Mouse (Mus musculus) kidney, adult 18-20 months (tissue): ENCODE measurements around the gene Ankrd31.

ENCODE experiments used
- DNase-seq: peaks from one replicate; pipeline ENCODE4 v3.0.0; 2021

Gene Ankrd31

DNA sequence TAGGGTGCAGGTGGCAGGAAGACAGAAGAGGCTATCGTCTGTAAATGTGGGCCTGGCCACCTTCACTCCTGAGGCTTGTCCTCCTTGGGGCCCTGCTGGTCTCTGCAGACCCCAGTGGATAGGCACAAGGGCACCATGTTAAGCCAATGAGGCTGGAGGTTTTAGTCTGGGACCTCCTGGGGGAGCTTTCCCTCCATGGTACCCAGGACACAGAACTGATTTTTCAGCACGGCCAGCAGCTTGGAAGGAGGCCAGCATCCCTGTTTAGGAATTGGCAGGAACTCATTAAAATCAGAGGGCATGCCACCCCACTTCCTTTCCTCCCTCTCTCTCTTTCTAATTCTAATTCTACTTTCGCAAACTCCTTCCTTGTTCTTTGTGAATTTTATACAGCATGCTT is 195.5 kb downstream of the Ankrd31 start:
- DNase-seq = peak; percentile 59

- DNase-seq = no peak
Observed at GRCm38 (mm10) chr13:96945748-96946147, 197.7 kb downstream of the Ankrd31 start.

DNA sequence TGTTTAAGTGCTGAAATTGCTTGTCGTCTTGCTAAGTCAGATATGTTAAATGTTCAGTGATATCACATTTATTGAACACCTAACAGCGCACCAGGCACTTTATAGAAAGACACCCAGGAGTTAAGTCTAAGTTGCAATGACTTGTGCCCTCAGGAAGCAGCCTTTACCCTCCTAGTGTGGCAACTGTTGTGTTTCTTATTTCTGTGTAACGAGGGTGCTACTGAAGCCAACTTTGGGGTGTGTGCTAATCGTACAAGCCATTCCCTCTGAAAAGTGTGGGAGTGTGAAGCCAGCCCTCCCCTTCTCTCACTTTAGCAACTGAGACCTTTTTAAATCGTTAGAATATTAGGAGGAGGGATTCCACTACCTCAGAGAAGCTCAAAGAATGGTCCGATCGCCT is 199.7 kb downstream of the Ankrd31 start:
- DNase-seq = no peak

DNA sequence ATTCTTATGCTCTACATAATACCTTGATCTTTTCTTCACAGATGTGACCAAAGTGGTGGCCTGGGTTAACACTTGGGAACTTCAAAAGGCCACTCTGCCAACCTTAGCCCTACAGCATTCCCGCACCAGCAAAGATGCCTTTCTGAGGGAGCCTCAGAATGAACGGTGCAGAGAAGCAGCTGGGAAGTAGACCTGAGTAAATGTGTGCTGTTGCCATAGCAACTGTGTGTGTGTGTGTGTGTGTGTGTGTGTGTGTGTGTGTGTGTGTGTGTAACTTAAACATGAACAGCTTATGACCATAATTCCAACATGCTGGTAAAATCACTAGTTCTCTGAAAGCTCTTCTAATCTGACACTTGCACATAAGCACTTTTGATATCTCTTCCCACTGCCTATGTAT is 203.8 kb downstream of the Ankrd31 start:
- no peak for DNase-seq

DNA sequence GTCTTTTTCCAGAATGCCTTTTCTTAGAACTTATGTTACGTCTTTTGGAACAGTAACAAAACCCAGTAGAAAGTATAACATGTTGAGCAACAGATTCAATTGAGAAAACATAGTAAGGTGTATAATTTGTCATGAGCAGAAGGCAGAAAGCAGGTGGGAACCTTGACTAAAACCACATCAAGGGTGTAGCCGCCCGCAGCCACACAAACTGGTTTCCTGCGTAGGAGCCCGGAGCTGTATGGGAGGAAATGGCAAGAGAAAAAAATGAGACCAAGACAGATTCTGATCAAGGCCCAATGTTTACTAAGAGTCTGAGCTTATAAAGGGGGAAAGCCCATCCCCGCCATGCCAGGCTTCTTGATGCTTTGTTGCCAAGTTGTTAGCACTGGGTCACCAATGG is 208.4 kb downstream of the Ankrd31 start:
- DNase-seq = no peak
